Mouse (Mus musculus): ENCODE data around the gene Cd160.

Cd160 gene

DNA sequence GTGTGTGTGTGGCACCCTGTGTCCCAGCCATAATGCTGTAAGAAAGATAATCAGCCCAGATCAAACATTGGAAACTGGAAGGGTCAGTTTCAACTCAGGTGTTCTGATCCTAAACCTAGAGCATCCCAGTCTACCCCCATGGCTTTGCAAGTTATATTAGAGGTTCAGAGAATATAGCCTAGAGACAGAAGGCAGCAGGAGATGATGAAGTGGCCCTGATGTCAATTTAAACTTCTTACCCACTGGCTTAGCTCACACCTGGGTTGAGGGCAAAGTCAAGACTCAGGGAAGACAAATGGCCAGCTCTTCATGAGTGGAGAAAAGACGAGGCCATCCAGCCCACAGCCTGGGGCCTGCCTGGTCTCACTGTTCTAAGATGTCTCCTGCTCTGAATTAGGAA, at the start of gene Cd160, which contains the start of gene Pdzk1:
TSS of gene Cd160 (minus strand) at position 368 of the 400 bp plus-strand sequence.
TSS of gene Pdzk1 (plus strand) at position 301 of the 400 bp plus-strand sequence.
- DNase-seq (ENCODE audit: low spot score in 2 of 2): no peak

DNA sequence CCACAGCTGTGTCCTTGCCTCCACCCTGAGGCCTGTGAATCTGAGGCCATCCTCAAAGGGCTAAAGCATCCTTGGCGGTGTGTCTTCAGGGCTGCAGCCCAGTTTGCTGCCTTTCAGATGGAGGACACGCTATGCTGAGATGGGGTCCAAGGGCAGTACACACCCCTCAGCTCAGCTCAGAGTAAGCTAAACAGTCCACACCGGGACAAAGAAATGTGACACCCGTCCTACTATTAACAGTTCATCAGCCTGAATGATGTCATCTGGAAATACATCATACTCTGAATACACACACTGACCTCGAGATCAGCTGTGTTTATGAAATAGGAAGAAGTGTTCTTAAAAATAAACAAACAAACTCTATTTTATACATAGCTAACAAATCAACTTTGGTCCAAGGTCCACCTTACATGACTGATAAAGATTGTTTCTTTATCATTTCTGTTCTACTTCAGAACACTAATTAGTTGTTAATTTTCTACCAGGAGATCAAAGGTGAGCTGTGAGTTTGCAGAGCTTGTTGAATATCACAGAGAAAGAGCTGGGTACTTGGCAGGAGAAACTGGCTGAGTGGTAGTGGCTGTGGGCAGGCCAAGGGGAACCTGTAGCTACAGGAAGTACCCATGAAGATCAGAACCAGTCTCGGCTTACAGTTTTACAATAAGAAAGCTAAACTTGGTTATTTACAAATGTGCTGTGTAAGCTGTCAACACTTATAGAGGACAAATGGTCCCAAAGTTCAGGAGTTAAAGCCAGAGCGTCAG, 45.8 kb upstream of the Cd160 start:
- no peak for DNase-seq (ENCODE audit: low spot score in 2 of 2)

DNA sequence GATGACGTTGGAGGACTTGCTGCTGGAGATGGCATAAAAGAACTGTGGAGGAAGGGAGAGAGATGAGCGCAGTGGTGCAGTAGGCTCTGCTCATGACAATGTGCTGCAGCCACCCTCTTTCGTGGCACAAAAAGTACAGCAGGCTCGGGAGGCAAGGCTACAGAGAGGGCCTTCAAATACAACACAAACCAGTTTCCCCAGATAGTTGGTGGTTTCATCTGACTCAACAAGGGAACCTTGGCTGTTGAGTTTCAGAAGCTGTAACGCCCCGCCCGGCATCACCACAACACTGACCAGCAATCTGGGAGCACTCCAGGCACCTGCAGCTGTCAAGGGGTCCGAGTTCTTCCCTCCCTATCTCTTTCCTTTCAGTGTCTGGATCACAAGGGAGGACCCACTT, 43.4 kb upstream of the Cd160 start:
- no peak for DNase-seq (ENCODE audit: low spot score in 2 of 2)

DNA sequence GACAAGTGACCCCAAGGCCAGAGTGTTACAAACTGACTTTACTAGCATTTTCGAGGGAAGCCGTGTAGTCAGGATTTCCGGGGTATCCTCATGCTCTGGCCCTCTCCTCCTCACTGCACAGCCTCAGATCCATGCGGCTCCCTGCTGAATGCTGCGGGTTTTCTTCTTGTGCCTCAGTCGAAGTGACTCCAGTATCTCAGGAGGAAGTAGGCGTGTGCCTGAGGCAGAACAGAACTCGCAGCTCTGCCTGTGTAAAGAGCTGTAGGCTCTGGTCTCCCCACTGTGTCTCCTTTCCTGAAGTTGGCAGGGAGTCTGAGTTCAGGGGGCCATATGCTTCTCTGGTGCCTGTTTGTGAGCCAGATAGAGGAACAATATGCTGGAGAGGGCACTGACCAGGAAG, 41.9 kb upstream of the Cd160 start:
- no peak for DNase-seq (ENCODE audit: low spot score in 2 of 2)

DNA sequence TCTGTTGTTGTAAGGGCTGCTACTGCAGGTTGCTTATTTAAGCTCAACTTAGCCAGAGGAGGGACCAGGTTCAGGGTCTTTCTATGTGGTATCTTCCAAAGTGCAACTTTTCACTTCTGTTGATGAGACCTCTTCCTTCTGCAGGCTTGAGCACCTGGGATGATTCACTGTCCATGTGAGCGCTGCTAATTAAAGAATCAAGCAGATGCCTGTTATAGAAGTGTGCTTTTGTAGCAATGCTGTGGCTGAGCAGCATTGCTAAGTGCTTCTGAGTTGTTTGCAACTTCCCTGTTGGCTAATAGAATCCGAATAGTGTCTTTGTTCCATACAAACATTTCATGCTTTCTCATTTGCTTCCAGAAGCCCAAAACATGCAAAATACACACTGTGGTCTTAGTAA, 41.1 kb upstream of the Cd160 start:
- no peak for DNase-seq (ENCODE audit: low spot score in 2 of 2)

DNA sequence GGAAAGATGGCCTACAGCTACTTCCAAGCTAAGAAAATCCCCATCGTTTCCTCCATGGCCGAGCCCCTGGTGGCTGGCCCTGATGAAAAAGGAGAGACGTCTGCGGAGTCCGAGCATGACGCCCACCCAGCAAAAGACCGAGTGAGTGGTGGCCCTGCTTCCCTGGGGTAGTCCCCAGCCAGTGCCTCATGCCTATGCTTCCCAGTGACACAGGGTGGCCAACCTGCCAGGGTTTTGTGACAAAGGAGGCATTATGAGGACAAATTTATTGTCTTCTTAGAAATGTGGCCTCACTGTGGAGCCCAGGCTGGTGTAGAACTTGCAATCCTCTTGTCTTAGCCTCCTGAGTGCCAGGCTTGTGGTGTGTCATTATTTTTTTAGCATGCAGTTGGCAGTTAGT, 39.9 kb upstream of the Cd160 start:
- no peak for DNase-seq (ENCODE audit: low spot score in 2 of 2)

DNA sequence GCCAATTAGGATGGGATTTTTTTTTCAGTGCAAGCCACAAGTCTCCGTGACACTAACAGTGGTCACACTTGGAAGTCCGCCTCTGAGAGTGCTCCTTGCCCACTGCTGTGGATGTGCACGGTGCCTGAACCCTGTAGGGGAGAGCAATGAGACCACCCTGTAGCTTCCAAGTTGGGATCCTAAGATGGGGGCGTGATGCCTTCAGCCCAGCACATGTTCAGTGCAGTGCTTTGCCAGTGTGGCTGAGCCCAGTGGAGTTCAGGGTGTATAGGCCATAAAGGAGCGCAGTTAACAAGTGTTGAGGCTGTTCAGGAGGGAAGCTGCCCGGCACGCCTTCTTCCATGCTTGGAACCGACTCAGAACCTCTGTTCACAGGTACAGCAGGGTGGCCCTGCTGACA, 39.4 kb upstream of the Cd160 start:
- no peak for DNase-seq (ENCODE audit: low spot score in 2 of 2)

GRCm38 (mm10) chr3:96867863-96868262, 38.7 kb upstream of the Cd160 start:
- DNase-seq (ENCODE audit: low spot score in 2 of 2): no peak

DNA sequence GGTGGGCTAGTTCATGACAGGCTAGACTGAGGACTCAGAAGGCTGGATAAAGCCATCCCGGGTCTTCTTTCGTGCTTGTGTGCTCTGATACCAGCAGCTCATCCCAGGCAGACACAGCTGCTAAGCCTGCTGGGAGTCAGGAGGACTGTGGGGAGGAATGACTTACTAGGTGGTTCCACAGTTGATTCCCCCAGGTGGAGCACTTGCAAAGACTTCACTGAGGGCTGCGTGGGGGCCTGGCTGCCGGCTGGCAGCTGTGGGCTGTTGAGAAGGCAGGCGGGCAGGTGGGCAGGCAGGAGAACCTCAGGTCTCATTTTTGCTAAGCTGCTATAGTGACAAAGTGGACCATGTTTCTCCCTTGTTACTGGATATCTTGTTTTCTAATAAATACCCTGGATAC, 31.3 kb upstream of the Cd160 start:
- peak in 1 of 2 experiments; percentile 7 for DNase-seq (ENCODE audit: low spot score in 2 of 2)

DNA sequence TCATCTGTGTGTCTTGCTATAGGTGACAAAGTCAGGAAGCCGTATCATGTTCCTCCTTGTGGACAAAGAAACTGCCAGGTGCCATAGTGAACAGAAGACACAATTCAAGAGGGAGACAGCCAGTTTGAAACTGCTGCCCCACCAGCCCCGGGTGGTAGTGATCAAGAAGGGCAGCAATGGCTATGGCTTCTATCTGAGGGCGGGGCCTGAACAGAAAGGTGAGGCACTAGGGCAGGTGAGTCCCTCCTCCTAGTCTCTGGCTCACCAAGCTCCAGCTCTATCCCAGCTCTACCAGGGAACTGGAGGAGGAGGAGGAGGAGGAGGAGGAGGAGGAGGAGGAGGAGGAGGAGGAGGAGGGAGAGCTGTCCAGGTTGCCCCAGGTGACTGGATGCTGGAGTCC, 26.7 kb upstream of the Cd160 start:
- peak in 1 of 2 experiments; percentile 4 for DNase-seq (ENCODE audit: low spot score in 2 of 2)

DNA sequence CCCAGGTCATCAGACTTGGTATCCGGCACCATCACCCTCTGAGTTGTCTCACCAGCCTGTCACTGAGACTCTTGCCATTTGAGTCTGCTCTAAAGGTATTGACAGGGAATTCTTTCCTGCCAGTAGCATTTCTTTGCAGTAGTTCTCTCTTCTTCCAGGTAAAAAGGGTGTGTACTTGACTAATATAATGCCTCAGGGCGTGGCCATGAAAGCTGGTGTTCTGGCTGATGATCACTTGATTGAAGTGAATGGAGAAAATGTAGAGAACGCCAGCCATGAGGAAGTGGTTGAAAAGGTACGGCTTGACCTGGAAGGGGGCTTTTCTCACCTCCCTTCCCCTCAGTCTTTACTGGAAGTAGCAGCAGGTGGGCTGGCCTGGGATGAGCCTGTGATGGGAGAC, 25.2 kb upstream of the Cd160 start:
- peak in 1 of 2 experiments; percentile 6 for DNase-seq (ENCODE audit: low spot score in 2 of 2)

- peak in 1 of 2 experiments; percentile 3 for DNase-seq (ENCODE audit: low spot score in 2 of 2)
Measured at GRCm38 (mm10) chr3:96852561-96852960, 23.4 kb upstream of the Cd160 start.

DNA sequence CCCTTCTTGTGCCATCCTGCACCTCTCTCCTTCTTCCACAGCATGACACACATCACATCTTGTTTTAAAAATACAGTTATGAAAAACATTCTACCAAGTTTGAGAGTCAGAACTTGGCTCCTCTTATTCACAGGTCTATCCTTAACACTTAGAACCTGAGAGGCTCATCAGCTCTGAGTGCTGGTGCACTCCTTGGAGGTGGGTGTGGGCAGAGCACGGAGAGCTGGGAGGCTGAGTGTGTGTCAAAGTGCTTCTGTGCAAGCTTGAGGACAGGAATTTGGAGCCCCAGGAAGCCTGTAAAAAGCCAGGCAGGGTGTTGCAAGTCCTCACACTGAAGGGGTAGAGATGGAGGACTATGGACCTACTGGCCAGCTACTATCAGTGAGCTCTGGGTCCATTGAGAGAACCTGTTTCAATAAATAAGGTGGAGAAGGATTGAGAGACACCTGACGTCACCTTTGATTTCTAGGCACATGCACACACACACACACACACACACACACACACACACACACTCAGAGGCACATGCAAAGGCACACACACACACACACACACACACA, 20.1 kb upstream of the Cd160 start:
- DNase-seq (ENCODE audit: low spot score in 2 of 2): peak in 1 of 2 experiments; percentile 8

- DNase-seq (ENCODE audit: low spot score in 2 of 2): peak in 1 of 2 experiments; percentile 5
Measured at GRCm38 (mm10) chr3:96848470-96848869, 19.3 kb upstream of the Cd160 start.

GRCm38 (mm10) chr3:96847661-96848060, 18.5 kb upstream of the Cd160 start:
- DNase-seq (ENCODE audit: low spot score in 2 of 2): peak in 1 of 2 experiments; percentile 15

DNA sequence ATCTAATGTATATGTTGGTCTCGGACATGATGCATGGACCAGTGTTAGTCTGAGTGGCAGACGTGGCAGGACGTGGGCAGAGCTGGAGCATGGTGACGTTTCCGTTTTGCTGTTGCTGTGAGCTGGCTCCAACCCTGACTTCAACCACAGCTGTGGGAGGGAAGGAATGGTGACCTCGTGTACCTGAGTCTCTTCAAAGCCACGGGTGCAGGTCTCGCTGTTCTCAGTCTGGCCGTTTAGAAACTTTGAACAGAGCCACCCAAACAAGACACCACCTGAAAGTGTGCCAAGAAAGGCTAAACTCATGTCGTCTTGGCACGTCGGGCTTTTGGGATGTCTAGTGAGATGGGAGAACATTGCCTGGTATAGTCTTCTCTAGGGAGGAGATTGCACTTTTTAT, 17.8 kb upstream of the Cd160 start:
- DNase-seq (ENCODE audit: low spot score in 2 of 2): peak in 1 of 2 experiments; percentile 10

DNA sequence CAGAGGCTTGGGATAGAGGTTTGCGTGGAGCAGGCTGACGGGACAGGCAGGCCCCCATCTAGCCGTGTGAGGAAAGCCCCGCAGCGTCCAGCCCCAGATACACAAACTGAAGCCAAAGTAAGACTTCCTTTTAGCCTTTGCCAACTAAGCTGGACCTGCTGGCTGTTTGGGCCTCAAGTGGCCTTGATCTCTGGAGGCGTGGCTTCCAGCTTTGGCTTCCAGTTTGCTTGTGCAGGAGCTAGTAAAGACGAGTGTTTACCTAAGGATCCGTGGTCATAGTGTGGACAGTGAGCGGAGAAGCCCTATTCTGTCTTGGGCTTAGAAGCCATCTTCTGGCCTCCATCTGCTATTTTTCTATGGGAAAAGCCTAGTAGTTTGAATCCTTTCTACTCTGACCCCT, 16.7 kb upstream of the Cd160 start:
- peak in 1 of 2 experiments; percentile 10 for DNase-seq (ENCODE audit: low spot score in 2 of 2)

GRCm38 (mm10) chr3:96845191-96845590, 16.0 kb upstream of the Cd160 start:
- DNase-seq (ENCODE audit: low spot score in 2 of 2): peak in 1 of 2 experiments; percentile 7

DNA sequence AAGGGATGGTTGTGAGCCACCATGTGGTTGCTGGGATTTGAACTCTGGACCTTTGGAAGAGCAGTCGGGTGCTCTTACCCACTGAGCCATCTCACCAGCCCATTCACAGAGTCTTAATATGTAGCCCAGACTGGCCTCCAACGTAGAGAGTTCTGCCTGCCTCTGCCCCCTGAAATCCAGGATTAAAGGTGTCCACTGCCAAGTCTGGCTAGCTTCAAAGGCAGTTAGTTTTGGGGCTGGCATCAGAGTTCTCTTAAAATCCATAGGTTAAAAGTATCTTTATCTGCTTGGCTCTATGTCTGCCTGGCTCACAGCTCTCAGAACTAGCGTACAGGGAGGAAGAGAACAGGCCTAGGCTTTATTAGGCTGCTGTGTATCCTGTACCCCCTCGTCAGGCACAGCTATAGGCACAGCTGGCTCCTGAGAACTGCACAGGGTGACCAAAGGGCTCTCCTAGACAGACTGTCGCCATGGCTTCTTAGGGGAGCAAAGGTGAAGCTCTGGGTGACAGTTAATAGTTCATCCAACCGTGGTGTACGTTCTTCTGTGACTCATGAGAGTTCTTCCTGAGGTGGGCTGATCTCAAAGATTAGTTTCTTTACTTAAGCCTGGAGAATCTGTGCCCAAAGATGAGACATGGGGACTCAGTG, 10.0 kb upstream of the Cd160 start:
- no peak for DNase-seq (ENCODE audit: low spot score in 2 of 2)

- DNase-seq (ENCODE audit: low spot score in 2 of 2): no peak
Measured at GRCm38 (mm10) chr3:96836414-96836813, 7.3 kb upstream of the Cd160 start.

GRCm38 (mm10) chr3:96834587-96835348, 5.6 kb upstream of the Cd160 start:
- DNase-seq (ENCODE audit: low spot score in 2 of 2): no peak

DNA sequence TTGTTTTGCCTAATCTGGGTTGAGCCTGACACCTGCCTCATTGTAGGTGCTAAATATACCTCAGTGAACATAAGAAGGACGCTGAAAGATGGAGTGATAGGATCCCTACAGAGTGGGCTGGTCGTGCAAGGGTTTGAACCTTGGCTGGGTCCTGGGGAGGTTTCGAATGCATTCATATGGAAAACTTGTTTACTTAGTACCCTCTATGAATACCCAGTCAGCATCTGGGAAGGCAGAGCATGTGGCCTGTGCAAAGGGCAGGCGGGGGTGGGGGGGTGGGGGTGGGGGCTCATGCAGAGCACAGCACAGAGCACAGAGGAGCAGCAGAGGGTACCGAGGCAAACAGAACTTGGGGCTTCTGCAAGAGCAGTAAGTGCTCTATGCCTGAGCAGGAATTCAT, 3.8 kb upstream of the Cd160 start:
- no peak for DNase-seq (ENCODE audit: low spot score in 2 of 2)
